Mouse (Mus musculus): Measurements from ENCODE around the gene Pwwp2b. TPM values are rescaled to one million over a fixed set of nuclear protein-coding genes. Genes with fewer than 3 reads are reported as not detected.

Gene Pwwp2b
- polyA plus RNA-seq, 1 experiment from 2014 or later: 3.5 TPM

- peaks cover 32% of the 10 kb centered on the region for H3K4me1 ChIP-seq (replicated peaks; ENCODE audit: control insufficient read depth, insufficient read depth, low read length)
- H3K9ac ChIP-seq (ENCODE audit: low read depth, low read length): no peak overlapping the region
- H3K36me3 ChIP-seq (ENCODE audit: control insufficient read depth, insufficient read depth, low read length): no peaks in the 10 kb centered on the region
- ATAC-seq (replicated peaks; ENCODE audit: low FRiP score): no peak
- no peak overlapping the region for H3K4me2 ChIP-seq
- no peaks in the 10 kb centered on the region for H3K27me3 ChIP-seq (replicated peaks; ENCODE audit: control insufficient read depth, insufficient read depth, low read length)
- 90% methylated on average over 10 of the region's 10 CpGs for WGBS
- H3K27ac ChIP-seq (ENCODE audit: low read depth, low read length): no peak overlapping the region
- DNase-seq (ENCODE audit: low spot score): no peak
- H3K4me3 ChIP-seq (ENCODE audit: low read depth, low read length): no peak overlapping the region
- H3K9me3 ChIP-seq (ENCODE audit: control insufficient read depth, low read length): no peaks in the 10 kb centered on the region
Observed at GRCm38 (mm10) chr7:139276150-139276549, 27.9 kb downstream of the Pwwp2b start.

- H3K4me2 ChIP-seq: no peak overlapping the region
- H3K4me3 ChIP-seq (ENCODE audit: low read depth, low read length): no peak overlapping the region
- no peak overlapping the region for H3K27ac ChIP-seq (ENCODE audit: low read depth, low read length)
- no peaks in the 10 kb centered on the region for H3K36me3 ChIP-seq (ENCODE audit: control insufficient read depth, insufficient read depth, low read length)
- H3K27me3 ChIP-seq (replicated peaks; ENCODE audit: control insufficient read depth, insufficient read depth, low read length): no peaks in the 10 kb centered on the region
- DNase-seq (ENCODE audit: low spot score) (no peak), ATAC-seq (replicated peaks; ENCODE audit: low FRiP score) (no peak)
- no peak overlapping the region for H3K9ac ChIP-seq (ENCODE audit: low read depth, low read length)
- 80% methylated on average over 7 of the region's 7 CpGs for WGBS
- no peaks in the 10 kb centered on the region for H3K9me3 ChIP-seq (ENCODE audit: control insufficient read depth, low read length)
- peaks cover 28% of the 10 kb centered on the region for H3K4me1 ChIP-seq (replicated peaks; ENCODE audit: control insufficient read depth, insufficient read depth, low read length)
Observed at GRCm38 (mm10) chr7:139277536-139277935, 29.3 kb downstream of the Pwwp2b start.

GRCm38 (mm10) chr7:139279571-139279970 is 31.3 kb downstream of the Pwwp2b start:
- H3K4me2 ChIP-seq: no peak overlapping the region
- ATAC-seq (replicated peaks; ENCODE audit: low FRiP score): no peak
- H3K4me1 ChIP-seq (replicated peaks; ENCODE audit: control insufficient read depth, insufficient read depth, low read length): peaks cover 12% of the 10 kb centered on the region
- H3K4me3 ChIP-seq (ENCODE audit: low read depth, low read length): no peak overlapping the region
- no peaks in the 10 kb centered on the region for H3K36me3 ChIP-seq (ENCODE audit: control insufficient read depth, insufficient read depth, low read length)
- H3K27ac ChIP-seq (ENCODE audit: low read depth, low read length): no peak overlapping the region
- H3K9ac ChIP-seq (ENCODE audit: low read depth, low read length): no peak overlapping the region
- 81% methylated on average over 5 of the region's 5 CpGs for WGBS
- DNase-seq (ENCODE audit: low spot score): no peak
- H3K27me3 ChIP-seq (replicated peaks; ENCODE audit: control insufficient read depth, insufficient read depth, low read length): no peaks in the 10 kb centered on the region
- no peaks in the 10 kb centered on the region for H3K9me3 ChIP-seq (ENCODE audit: control insufficient read depth, low read length)

- Histone ChIP-seq H3K4me1 (replicated peaks; ENCODE audit: control insufficient read depth, insufficient read depth, low read length) (peaks cover 12% of the 10 kb centered on the region), H3K36me3 (ENCODE audit: control insufficient read depth, insufficient read depth, low read length) (no peaks in the 10 kb centered on the region), H3K9me3 (ENCODE audit: control insufficient read depth, low read length) (no peaks in the 10 kb centered on the region), H3K27ac (ENCODE audit: low read depth, low read length) (no peak overlapping the region), H3K4me2 (no peak overlapping the region), H3K27me3 (replicated peaks; ENCODE audit: control insufficient read depth, insufficient read depth, low read length) (no peaks in the 10 kb centered on the region), H3K9ac (ENCODE audit: low read depth, low read length) (no peak overlapping the region), H3K4me3 (ENCODE audit: low read depth, low read length) (no peak overlapping the region)
- 53% methylated on average over 1 of the region's 1 CpGs for WGBS
- no peak for ATAC-seq (replicated peaks; ENCODE audit: low FRiP score)
- DNase-seq (ENCODE audit: low spot score): no peak
Observed at GRCm38 (mm10) chr7:139280044-139280443, 31.8 kb downstream of the Pwwp2b start.

GRCm38 (mm10) chr7:139281195-139281594 is 32.9 kb downstream of the Pwwp2b start:
- no peak for DNase-seq (ENCODE audit: low spot score)
- H3K36me3 ChIP-seq (ENCODE audit: control insufficient read depth, insufficient read depth, low read length): no peaks in the 10 kb centered on the region
- no peak overlapping the region for H3K4me2 ChIP-seq
- no peak overlapping the region for H3K27ac ChIP-seq (ENCODE audit: low read depth, low read length)
- peaks cover 12% of the 10 kb centered on the region for H3K4me1 ChIP-seq (replicated peaks; ENCODE audit: control insufficient read depth, insufficient read depth, low read length)
- peak overlapping the region; percentile 41; the same call in 1 of the 2 replicates for H3K9ac ChIP-seq (ENCODE audit: low read depth, low read length)
- H3K4me3 ChIP-seq (ENCODE audit: low read depth, low read length): no peak overlapping the region
- WGBS: 28% methylated on average over 2 of the region's 2 CpGs
- H3K27me3 ChIP-seq (replicated peaks; ENCODE audit: control insufficient read depth, insufficient read depth, low read length): no peaks in the 10 kb centered on the region
- no peaks in the 10 kb centered on the region for H3K9me3 ChIP-seq (ENCODE audit: control insufficient read depth, low read length)
- ATAC-seq (replicated peaks; ENCODE audit: low FRiP score): peak; percentile 28; the same call in 1 of the 2 replicates

- no peak overlapping the region for H3K4me2 ChIP-seq
- 80% methylated on average over 3 of the region's 3 CpGs for WGBS
Observed at GRCm38 (mm10) chr7:139282037-139282436, 33.8 kb downstream of the Pwwp2b start.

GRCm38 (mm10) chr7:139285295-139285943 is 37.1 kb downstream of the Pwwp2b start:
- Histone ChIP-seq H3K4me2 (no peak overlapping the region), H3K36me3 (ENCODE audit: control insufficient read depth, insufficient read depth, low read length) (no peaks in the 10 kb centered on the region), H3K9ac (ENCODE audit: low read depth, low read length) (no peak overlapping the region), H3K4me3 (ENCODE audit: low read depth, low read length) (no peak overlapping the region), H3K9me3 (ENCODE audit: control insufficient read depth, low read length) (no peaks in the 10 kb centered on the region), H3K27me3 (replicated peaks; ENCODE audit: control insufficient read depth, insufficient read depth, low read length) (no peaks in the 10 kb centered on the region), H3K4me1 (replicated peaks; ENCODE audit: control insufficient read depth, insufficient read depth, low read length) (peaks cover 12% of the 10 kb centered on the region), H3K27ac (ENCODE audit: low read depth, low read length) (no peak overlapping the region)
- ATAC-seq (replicated peaks; ENCODE audit: low FRiP score) (no peak), DNase-seq (ENCODE audit: low spot score) (no peak)
- 73% methylated on average over 16 of the region's 16 CpGs for WGBS

More at GRCm38 (mm10) chr7:139282037-139282436, 33.8 kb downstream of the Pwwp2b start:
- no peaks in the 10 kb centered on the region for H3K9me3 ChIP-seq (ENCODE audit: control insufficient read depth, low read length)
- no peak overlapping the region for H3K9ac ChIP-seq (ENCODE audit: low read depth, low read length)
- peaks cover 12% of the 10 kb centered on the region for H3K4me1 ChIP-seq (replicated peaks; ENCODE audit: control insufficient read depth, insufficient read depth, low read length)
- no peak overlapping the region for H3K27ac ChIP-seq (ENCODE audit: low read depth, low read length)
- ATAC-seq (replicated peaks; ENCODE audit: low FRiP score): no peak
- no peak overlapping the region for H3K4me3 ChIP-seq (ENCODE audit: low read depth, low read length)
- DNase-seq (ENCODE audit: low spot score): no peak
- H3K36me3 ChIP-seq (ENCODE audit: control insufficient read depth, insufficient read depth, low read length): no peaks in the 10 kb centered on the region
- no peaks in the 10 kb centered on the region for H3K27me3 ChIP-seq (replicated peaks; ENCODE audit: control insufficient read depth, insufficient read depth, low read length)

- no peaks in the 10 kb centered on the region for H3K27me3 ChIP-seq (replicated peaks; ENCODE audit: control insufficient read depth, insufficient read depth, low read length)
- no peak overlapping the region for H3K27ac ChIP-seq (ENCODE audit: low read depth, low read length)
- DNase-seq (ENCODE audit: low spot score) (no peak), ATAC-seq (replicated peaks; ENCODE audit: low FRiP score) (no peak)
- no peaks in the 10 kb centered on the region for H3K4me1 ChIP-seq (replicated peaks; ENCODE audit: control insufficient read depth, insufficient read depth, low read length)
- H3K4me2 ChIP-seq: no peak overlapping the region
- H3K9ac ChIP-seq (ENCODE audit: low read depth, low read length): no peak overlapping the region
- no peaks in the 10 kb centered on the region for H3K36me3 ChIP-seq (ENCODE audit: control insufficient read depth, insufficient read depth, low read length)
- 76% methylated on average over 7 of the region's 7 CpGs for WGBS
- H3K4me3 ChIP-seq (ENCODE audit: low read depth, low read length): no peak overlapping the region
- no peaks in the 10 kb centered on the region for H3K9me3 ChIP-seq (ENCODE audit: control insufficient read depth, low read length)
Observed at GRCm38 (mm10) chr7:139288540-139288939, 40.3 kb downstream of the Pwwp2b start.

- Histone ChIP-seq H3K27ac (ENCODE audit: low read depth, low read length) (no peak overlapping the region), H3K27me3 (replicated peaks; ENCODE audit: control insufficient read depth, insufficient read depth, low read length) (no peaks in the 10 kb centered on the region), H3K4me1 (replicated peaks; ENCODE audit: control insufficient read depth, insufficient read depth, low read length) (peaks cover 4% of the 10 kb centered on the region; the same call in 1 of the 2 replicates), H3K9ac (ENCODE audit: low read depth, low read length) (no peak overlapping the region), H3K4me2 (no peak overlapping the region), H3K9me3 (ENCODE audit: control insufficient read depth, low read length) (no peaks in the 10 kb centered on the region), H3K4me3 (ENCODE audit: low read depth, low read length) (no peak overlapping the region), H3K36me3 (ENCODE audit: control insufficient read depth, insufficient read depth, low read length) (no peaks in the 10 kb centered on the region)
- ATAC-seq (replicated peaks; ENCODE audit: low FRiP score) (no peak), DNase-seq (ENCODE audit: low spot score) (no peak)
- WGBS: 68% methylated on average over 4 of the region's 4 CpGs
Observed at GRCm38 (mm10) chr7:139293350-139293749, 45.1 kb downstream of the Pwwp2b start.

Data from liver, embryonic 11.5 days (tissue).